Mouse (Mus musculus) heart, embryonic 16.5 days (tissue): ENCODE results near the gene Aifm2. TPM values are rescaled to one million over a fixed set of nuclear protein-coding genes. Genes with fewer than 3 reads are reported as not detected.

Experiments
- ATAC-seq: fragments of 200-750 bp; cut with Nextera tagmentation; replicated peaks from 2 replicates; pipeline ENCODE4 v1.8.0; 2017; ENCODE audit warnings: moderate number of reproducible peaks; ENCODE audit not compliant: insufficient read depth, low FRiP score; ENCODE audit errors: extremely low read depth
- H3K27ac ChIP-seq: fragments of 300-500 bp; sonication (generic); 2 replicates; pipeline ENCODE4 v1.5.1; 2014; ENCODE audit warnings: mild to moderate bottlenecking, low read length, control low read depth, moderate library complexity
- H3K27me3 ChIP-seq: fragments of 300-500 bp; sonication (generic); 2 replicates; pipeline ENCODE4 v1.6.1; 2014; ENCODE audit warnings: low read length, mixed read lengths; ENCODE audit not compliant: control insufficient read depth, insufficient read depth
- H3K36me3 ChIP-seq: fragments of 300-500 bp; sonication (generic); 2 replicates; pipeline ENCODE4 v1.6.1; 2014; ENCODE audit not compliant: control insufficient read depth, insufficient read depth
- H3K4me1 ChIP-seq: fragments of 300-500 bp; sonication (generic); 2 replicates; pipeline ENCODE4 v1.6.1; 2014; ENCODE audit warnings: low read length, mixed read lengths; ENCODE audit not compliant: control insufficient read depth, insufficient read depth
- H3K4me2 ChIP-seq: fragments of 300-500 bp; sonication (generic); 2 replicates; pipeline ENCODE4 v1.6.1; 2014; ENCODE audit warnings: low read depth, mild to moderate bottlenecking, control low read depth, low read length
- H3K4me3 ChIP-seq: fragments of 300-500 bp; sonication (generic); 2 replicates; pipeline ENCODE4 v1.5.1; 2014; ENCODE audit warnings: mild to moderate bottlenecking, control low read depth, low read length
- H3K9ac ChIP-seq: fragments of 300-500 bp; sonication (generic); 2 replicates; pipeline ENCODE4 v1.6.1; 2014; ENCODE audit warnings: low read length, control low read depth
- H3K9me3 ChIP-seq: fragments of 300-500 bp; sonication (generic); replicated peaks from 2 replicates; pipeline ENCODE4 v1.6.1; 2016; ENCODE audit warnings: low read length; ENCODE audit not compliant: control insufficient read depth
- WGBS: fragments of 180-500 bp; shearing (Covaris S2); extraction: QIAGEN DNeasy Blood & Tissue Kit; methylation state at CpG from one replicate; pipeline ENCODE4 v1.1.7; 2014; 5-methylcytosine and 5-hydroxymethylcytosine counted together
- polyA plus RNA-seq: library from polyadenylated mRNA; unstranded; fragments of >200 nt; fragmentation: Nextera tagmentation; extraction: Ambion mirVana; gene quantifications from 2 replicates; pipeline ENCODE4 v1.2.1, GENCODE M21; 2015

Gene Aifm2
- polyA plus RNA-seq, 1 experiment from 2014 or later: 26.0 TPM

DNA sequence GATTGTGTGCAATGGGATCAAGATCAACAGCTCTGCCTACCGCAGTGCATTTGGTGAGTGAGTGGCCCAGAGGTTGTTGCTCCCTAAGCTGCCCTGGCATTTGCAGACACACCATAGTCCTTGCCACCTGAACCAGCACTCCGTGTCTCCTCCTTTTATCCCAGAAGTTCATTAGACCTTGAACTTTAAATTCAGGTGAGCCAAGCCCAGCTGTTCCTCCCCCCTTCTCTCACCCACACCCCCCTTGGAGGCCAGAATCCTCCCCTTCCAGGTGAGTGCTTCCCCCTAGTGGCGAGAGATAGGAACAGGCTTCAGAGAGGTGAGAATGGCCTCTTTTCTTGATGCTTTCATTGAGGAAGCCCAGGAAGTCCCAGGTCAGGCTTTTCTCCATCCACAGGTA is 19.3 kb downstream of the Aifm2 start:
- no peak for ATAC-seq
- Histone ChIP-seq H3K4me3 (no peak overlapping the region), H3K36me3 (peaks cover 14% of the 10 kb centered on the region), H3K9me3 (no peaks in the 10 kb centered on the region), H3K27me3 (no peaks in the 10 kb centered on the region), H3K27ac (no peak overlapping the region), H3K9ac (no peak overlapping the region), H3K4me1 (no peaks in the 10 kb centered on the region), H3K4me2 (no peak overlapping the region)
- 46% methylated on average over 3 of the region's 3 CpGs for whole genome bisulfite sequencing

DNA sequence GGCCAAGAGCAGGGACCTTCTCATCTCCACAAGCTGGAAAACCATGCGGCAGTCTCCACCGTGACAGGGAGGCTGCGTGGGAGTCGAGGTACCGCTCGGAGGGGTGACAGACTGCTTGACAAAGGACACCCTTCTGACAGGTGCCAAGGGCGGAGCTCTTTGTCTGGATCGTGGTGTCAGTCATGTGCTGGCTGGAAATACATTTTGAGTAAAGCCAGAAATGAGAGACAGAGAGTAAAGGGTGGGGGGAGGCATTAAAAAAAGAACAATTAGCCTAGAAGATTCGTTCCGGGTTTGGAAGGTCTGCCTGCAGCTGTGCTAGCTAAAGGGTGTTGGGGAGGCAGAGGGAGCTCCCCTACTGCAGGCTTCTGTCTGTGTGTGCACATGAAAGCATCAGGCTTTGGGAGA is 21.6 kb downstream of the Aifm2 start:
- Histone ChIP-seq H3K27me3 (no peaks in the 10 kb centered on the region), H3K4me2 (no peak overlapping the region), H3K4me3 (no peak overlapping the region), H3K27ac (no peak overlapping the region), H3K4me1 (no peaks in the 10 kb centered on the region), H3K9me3 (no peaks in the 10 kb centered on the region), H3K9ac (no peak overlapping the region), H3K36me3 (peaks cover 14% of the 10 kb centered on the region)
- ATAC-seq: no peak
- 55% methylated on average over 10 of the region's 10 CpGs for WGBS

DNA sequence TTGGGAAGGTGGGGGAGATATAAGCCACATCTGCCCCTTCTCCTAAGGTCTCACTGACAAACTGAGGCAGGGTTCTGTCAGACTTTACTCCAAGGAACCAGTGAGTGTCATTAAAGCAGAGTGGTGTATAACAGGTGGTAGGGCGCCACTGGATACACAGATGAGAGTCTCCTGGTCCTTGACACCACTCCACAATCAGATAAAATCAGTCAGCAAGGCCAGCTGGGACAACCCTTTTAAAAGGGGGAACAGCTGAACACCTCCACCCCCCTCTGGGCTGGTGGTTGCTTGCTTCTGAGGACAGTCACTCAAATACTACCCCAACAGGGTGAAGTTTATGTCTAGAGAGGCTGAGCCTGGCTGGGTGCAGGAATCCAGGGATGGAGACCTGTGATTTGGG is 22.5 kb downstream of the Aifm2 start:
- no peak for ATAC-seq
- Histone ChIP-seq H3K9ac (no peak overlapping the region), H3K36me3 (peaks cover 18% of the 10 kb centered on the region), H3K4me3 (no peak overlapping the region), H3K4me1 (no peaks in the 10 kb centered on the region), H3K27me3 (no peaks in the 10 kb centered on the region), H3K9me3 (no peaks in the 10 kb centered on the region), H3K4me2 (no peak overlapping the region), H3K27ac (no peak overlapping the region)
- 86% methylated on average over 1 of the region's 1 CpGs for WGBS

DNA sequence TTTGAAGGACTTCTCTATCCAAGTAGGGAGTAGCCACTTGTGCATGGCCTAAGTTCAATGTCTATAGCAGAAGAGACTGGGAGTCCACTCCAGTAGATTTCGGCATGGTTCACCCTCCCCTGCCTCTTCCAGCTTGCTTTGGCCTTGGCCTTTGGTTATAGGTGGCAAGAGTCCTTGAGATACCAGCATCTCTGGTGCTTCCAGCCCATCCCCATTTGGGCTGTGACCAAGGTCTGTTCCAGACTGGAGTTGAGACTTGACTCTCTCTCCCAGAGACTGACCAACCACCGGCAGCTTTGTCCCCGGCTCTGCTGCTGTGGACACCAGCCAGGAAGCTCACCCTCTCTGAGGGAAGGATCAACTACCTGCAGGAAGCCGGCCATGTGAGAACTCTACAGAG is 23.1 kb downstream of the Aifm2 start:
- H3K36me3 ChIP-seq: peaks cover 20% of the 10 kb centered on the region
- H3K4me2 ChIP-seq: no peak overlapping the region
- WGBS: 81% methylated on average over 4 of the region's 4 CpGs
- no peak overlapping the region for H3K9ac ChIP-seq
- no peak overlapping the region for H3K4me3 ChIP-seq
- no peaks in the 10 kb centered on the region for H3K9me3 ChIP-seq
- H3K27me3 ChIP-seq: no peaks in the 10 kb centered on the region
- H3K4me1 ChIP-seq: no peaks in the 10 kb centered on the region
- H3K27ac ChIP-seq: no peak overlapping the region
- ATAC-seq: no peak

DNA sequence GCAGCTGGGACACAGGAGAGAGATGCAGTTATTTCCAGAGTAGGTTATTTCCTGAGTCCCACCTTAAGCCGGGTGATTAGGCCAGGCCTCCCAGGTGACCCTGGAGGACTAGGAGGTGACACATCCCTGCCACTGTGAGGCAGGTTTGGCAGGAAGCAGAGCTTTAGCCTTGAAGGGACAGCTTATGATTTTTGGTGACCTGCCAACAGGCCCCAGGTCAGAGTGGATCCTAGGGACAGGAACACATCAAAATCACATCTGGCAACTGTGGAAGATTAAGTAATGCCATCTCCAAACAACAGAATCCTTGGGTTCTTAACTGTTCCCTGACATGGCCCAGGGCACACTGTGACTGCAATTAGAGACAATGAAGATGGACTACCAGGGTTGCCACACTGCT is 26.2 kb downstream of the Aifm2 start:
- 77% methylated on average over 1 of the region's 1 CpGs for WGBS
- Histone ChIP-seq H3K9me3 (peaks cover 9% of the 10 kb centered on the region), H3K4me1 (no peaks in the 10 kb centered on the region), H3K9ac (no peak overlapping the region), H3K36me3 (peaks cover 41% of the 10 kb centered on the region), H3K27me3 (no peaks in the 10 kb centered on the region), H3K27ac (no peak overlapping the region), H3K4me3 (no peak overlapping the region), H3K4me2 (no peak overlapping the region)
- no peak for ATAC-seq

DNA sequence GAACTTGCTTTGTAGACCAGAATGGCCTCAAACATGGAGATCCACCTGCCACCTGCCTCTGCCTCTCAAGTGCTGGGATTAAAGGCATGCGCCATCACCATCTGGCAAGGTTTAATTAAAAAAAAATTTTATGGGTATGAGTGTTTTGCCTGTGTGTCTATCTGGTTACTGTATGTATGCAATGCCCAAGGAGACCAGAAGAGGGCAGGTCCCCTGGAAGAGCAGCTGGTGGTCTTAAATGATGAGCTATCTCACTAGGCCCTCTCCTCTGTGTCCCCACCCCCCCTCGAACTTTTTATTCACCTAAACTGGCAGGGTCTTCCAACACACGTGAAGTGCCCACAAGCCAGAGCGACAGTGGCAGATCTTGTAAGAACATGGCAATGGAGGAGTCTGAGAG is 26.8 kb downstream of the Aifm2 start:
- no peaks in the 10 kb centered on the region for H3K4me1 ChIP-seq
- H3K27ac ChIP-seq: no peak overlapping the region
- WGBS: 83% methylated on average over 4 of the region's 4 CpGs
- peaks cover 9% of the 10 kb centered on the region for H3K9me3 ChIP-seq
- H3K36me3 ChIP-seq: peaks cover 46% of the 10 kb centered on the region
- no peak overlapping the region for H3K4me3 ChIP-seq
- H3K27me3 ChIP-seq: no peaks in the 10 kb centered on the region
- no peak for ATAC-seq
- H3K9ac ChIP-seq: no peak overlapping the region
- no peak overlapping the region for H3K4me2 ChIP-seq

DNA sequence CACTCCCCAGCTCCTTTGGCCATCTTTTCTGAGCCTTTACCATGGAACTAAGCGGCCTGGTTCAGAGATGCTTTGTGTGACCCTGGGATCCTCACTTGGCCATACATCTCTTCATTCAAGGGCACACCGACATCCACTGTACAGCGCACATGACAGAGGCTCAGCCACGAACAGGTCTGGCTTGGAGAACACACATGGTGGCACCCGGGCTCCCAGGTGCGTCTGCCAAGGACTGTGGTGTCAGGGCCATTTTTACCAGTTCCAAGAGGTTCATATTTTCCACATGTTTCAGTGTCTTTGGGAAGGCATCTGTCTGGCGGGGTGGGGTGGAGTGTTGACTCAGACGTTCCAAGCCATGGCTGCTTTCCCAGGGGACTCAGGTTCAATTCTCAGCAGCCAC is 27.3 kb downstream of the Aifm2 start:
- Histone ChIP-seq H3K4me2 (no peak overlapping the region), H3K9me3 (peaks cover 9% of the 10 kb centered on the region), H3K27ac (no peak overlapping the region), H3K36me3 (peaks cover 51% of the 10 kb centered on the region), H3K9ac (no peak overlapping the region), H3K4me3 (no peak overlapping the region), H3K4me1 (no peaks in the 10 kb centered on the region), H3K27me3 (no peaks in the 10 kb centered on the region)
- 90% methylated on average over 8 of the region's 8 CpGs for WGBS
- no peak for ATAC-seq

DNA sequence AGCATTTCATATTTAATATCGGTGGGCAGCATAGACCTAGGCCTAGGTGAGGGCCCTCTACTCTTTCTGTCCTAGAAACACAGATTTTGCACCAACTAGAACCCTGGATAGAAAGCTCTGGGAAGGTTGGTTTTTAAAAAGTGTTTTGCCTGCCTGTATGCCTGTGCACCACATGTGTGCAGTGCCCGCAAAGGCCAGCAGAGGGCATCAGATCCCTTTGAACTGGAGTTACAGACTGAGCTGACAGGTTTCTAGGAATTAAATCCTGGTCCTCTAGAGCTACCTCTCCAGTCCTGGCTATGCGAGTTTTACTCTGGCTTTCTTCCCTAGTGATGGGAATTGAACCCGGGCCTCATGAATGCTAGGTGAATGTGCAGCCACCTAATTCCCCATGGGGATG is 30.1 kb downstream of the Aifm2 start:
- peaks cover 9% of the 10 kb centered on the region for H3K9me3 ChIP-seq
- WGBS: 86% methylated on average over 4 of the region's 4 CpGs
- no peak overlapping the region for H3K4me2 ChIP-seq
- H3K4me3 ChIP-seq: no peak overlapping the region
- H3K9ac ChIP-seq: no peak overlapping the region
- no peaks in the 10 kb centered on the region for H3K4me1 ChIP-seq
- H3K36me3 ChIP-seq: peaks cover 49% of the 10 kb centered on the region
- no peak for ATAC-seq
- no peak overlapping the region for H3K27ac ChIP-seq
- H3K27me3 ChIP-seq: no peaks in the 10 kb centered on the region

DNA sequence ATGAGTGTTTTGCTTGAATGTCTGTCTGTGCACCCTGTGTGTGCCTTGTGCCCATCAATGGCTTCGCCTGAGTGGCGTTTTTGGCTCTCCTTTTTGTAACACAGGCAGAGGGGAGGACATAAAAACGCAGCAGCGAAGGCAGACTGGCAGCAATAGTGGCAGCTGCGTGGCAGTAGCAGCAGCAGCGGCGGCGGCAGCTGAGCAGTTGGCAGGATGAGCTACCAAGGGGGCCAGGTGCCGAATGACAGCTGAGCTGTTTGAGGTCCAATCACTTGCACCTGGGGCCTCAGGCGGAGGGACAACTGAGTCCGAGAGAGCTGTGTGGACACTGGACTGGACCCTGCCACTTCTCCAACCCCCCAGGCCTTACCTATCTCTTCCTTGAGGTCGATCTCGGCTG is 32.2 kb downstream of the Aifm2 start:
- WGBS: 94% methylated on average over 13 of the region's 13 CpGs
- H3K36me3 ChIP-seq: peaks cover 42% of the 10 kb centered on the region

DNA sequence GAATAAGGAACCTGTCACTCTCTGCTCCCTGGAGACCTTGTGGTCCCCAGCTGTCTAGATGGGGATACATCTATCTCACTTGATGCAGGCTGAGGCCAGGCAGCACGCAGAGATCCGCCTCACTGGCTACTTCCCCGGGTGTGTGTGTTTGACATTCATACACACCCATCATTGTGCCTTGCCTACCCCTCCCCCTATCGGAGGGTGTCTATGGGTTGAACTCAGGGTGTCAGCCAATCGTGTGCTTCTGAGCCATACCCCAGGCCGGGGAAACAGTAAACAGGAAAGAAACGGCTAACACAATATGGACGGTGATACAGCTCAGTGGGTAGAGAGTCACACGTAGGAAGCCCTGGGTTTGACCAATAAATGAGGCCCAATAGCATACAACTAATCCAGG is 35.0 kb downstream of the Aifm2 start:
- Histone ChIP-seq H3K4me3 (no peak overlapping the region), H3K27me3 (no peaks in the 10 kb centered on the region), H3K9ac (no peak overlapping the region), H3K4me2 (no peak overlapping the region), H3K9me3 (peaks cover 5% of the 10 kb centered on the region), H3K4me1 (no peaks in the 10 kb centered on the region), H3K27ac (no peak overlapping the region), H3K36me3 (peaks cover 37% of the 10 kb centered on the region)
- WGBS: 83% methylated on average over 9 of the region's 9 CpGs
- ATAC-seq: no peak

More for the DNA sequence above, 32.2 kb downstream of the Aifm2 start:
- Histone ChIP-seq H3K9ac (no peak overlapping the region), H3K4me3 (no peak overlapping the region), H3K4me2 (no peak overlapping the region), H3K27ac (no peak overlapping the region), H3K27me3 (no peaks in the 10 kb centered on the region), H3K9me3 (peaks cover 9% of the 10 kb centered on the region), H3K4me1 (no peaks in the 10 kb centered on the region)
- no peak for ATAC-seq
